Mouse (Mus musculus): ENCODE measurements around the gene Dnajb14.

Gene Dnajb14

GRCm38 (mm10) chr3:137860394-137861170, 6.9 kb upstream of the Dnajb14 start:
- in situ Hi-C loops (cut with MboI; ENCODE audit: low pct_unique_long_range_greater_than_20kb in 1 of 2, low sequenced_read_pairs in 2 of 2, unreplicated experiment in 1 of 2), result loop anchor here in 1 of 2 experiments (5.0 kb wide), 1 partner anchor 78 kb away; no protein-coding TSS in a partner anchor

- in situ Hi-C loops (cut with MboI; ENCODE audit: low pct_unique_long_range_greater_than_20kb in 1 of 2, low sequenced_read_pairs in 2 of 2, unreplicated experiment in 1 of 2), result loop anchor here in 1 of 2 experiments (5.0 kb wide), 1 partner anchor 79 kb away; no protein-coding TSS in a partner anchor
These were observed 6.0 kb upstream of the Dnajb14 start for GRCm38 (mm10) chr3:137861436-137861835.

DNA sequence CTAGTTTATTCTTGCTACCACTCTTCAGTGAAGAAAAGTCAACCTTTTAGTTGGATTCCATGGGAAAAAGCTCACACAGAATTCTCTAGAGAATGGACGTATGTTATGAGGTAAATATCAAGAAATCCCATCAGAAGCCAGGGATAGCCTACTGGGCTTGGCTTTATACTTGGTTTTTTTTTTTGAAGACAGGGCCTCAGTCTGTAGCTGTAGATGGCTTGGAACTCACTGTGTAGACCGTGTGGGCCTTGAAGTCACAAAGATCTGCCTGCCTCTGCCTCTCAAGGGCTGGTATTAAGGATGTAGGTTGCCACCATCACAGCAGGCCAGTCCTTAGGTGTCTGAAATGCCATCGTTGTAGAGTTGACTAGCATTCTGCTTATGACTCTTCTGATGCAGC, 4.9 kb upstream of the Dnajb14 start:
- in situ Hi-C loops (cut with MboI; ENCODE audit: low pct_unique_long_range_greater_than_20kb in 1 of 2, low sequenced_read_pairs in 2 of 2, unreplicated experiment in 1 of 2), result loop anchor here in 1 of 2 experiments (5.0 kb wide), 1 partner anchor 80 kb away; no protein-coding TSS in a partner anchor

DNA sequence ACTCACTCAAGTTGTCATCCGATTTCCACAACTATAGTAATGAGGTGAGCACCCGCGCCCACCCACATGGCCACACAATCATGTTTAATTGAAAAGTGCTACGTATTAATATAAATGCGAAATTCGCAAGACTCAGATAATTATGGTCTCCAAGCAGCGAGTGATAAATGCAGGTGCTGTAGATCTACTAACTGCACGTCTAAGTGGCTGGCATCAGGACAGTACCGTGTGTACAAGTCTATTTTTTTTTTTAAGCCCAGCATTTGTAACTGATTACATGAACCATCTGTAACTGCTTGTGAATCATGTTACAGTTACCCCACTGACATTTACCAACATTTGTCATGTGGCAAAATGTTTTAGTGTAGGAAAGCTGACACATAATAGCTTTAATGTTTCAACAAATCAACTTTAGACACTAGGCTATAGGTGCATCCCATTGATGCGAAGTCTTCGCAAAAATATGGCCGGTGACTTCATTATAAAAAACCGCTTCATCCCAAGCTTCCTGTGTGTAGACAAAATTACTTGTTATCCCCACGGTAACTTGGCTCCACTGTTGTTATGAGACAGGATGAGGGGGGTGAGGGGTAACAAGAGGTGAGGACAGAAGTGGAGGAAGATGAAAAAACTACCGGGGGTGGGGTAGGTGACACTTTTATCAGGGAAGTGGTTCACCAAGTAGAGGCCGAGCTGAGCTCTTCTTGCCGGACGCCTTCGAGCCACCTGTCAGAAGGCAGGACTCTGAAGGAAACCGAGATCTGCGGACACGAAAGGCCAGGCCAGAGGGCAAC, 3.9 kb upstream of the Dnajb14 start:
- in situ Hi-C loops (cut with MboI; ENCODE audit: low pct_unique_long_range_greater_than_20kb in 1 of 2, low sequenced_read_pairs in 2 of 2, unreplicated experiment in 1 of 2), result loop anchor here in 1 of 2 experiments (5.0 kb wide), 1 partner anchor 81 kb away; no protein-coding TSS in a partner anchor

- in situ Hi-C loops (cut with MboI; ENCODE audit: low pct_unique_long_range_greater_than_20kb in 1 of 2, low sequenced_read_pairs in 2 of 2, unreplicated experiment in 1 of 2), result loop anchor here in 1 of 2 experiments (5.0 kb wide), 1 partner anchor 82 kb away; no protein-coding TSS in a partner anchor
These were observed 3.1 kb upstream of the Dnajb14 start, which contains the start of gene H2afz for GRCm38 (mm10) chr3:137864124-137864987. H2afz (plus strand) TSS chr3:137864487.

DNA sequence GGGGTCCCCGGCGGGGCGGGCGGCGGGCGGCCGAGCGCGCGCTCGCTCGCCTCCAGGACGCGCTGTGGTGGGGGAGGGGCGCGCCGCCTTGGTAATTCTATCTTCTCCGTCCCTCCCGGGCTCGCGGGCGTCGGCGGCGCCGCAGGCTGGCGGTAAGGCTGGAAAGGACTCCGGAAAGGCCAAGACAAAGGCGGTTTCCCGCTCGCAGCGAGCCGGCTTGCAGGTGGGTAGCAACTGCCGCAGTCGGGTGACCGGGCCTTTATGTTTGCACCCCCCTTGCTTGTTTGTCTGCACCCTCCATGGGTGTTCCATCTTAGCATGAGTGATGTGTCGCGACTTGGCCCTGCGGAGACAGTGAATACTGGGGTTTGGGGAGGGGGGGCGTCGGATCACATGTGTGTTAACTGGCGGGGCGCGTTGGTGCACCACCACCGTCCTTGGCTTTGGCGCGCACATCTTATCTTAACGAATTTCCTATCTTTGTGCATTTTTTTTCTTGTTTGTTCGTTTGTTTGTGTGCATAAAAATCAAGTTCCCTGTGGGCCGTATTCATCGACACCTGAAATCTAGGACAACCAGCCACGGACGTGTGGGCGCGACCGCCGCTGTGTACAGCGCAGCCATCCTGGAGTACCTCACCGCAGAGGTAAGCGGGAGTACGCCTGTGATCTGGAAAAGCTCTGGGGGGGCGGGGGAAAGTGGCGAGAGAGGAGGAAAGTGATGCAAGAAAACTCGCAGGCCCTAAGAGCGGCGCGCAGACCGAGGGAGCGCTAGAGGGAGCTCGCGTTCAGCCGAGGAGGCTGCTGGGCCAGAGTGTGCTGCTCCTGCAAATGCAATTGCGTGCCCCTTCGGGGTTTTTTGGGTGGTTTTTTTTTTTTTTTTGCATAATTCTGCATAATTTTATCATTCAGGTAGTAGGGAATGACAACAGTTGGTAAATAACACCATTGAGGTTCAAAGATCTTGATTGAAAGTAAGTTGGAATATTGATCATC, 2.2 kb upstream of the Dnajb14 start:
- in situ Hi-C loops (cut with MboI; ENCODE audit: low pct_unique_long_range_greater_than_20kb in 1 of 2, low sequenced_read_pairs in 2 of 2, unreplicated experiment in 1 of 2), result loop anchor here in 1 of 2 experiments (5.0 kb wide), 1 partner anchor 83 kb away; no protein-coding TSS in a partner anchor

GRCm38 (mm10) chr3:137867133-137867436, 390 bp upstream of the Dnajb14 start:
- in situ Hi-C loops (cut with MboI; ENCODE audit: low pct_unique_long_range_greater_than_20kb in 1 of 2, low sequenced_read_pairs in 2 of 2, unreplicated experiment in 1 of 2), result no loop called here

DNA sequence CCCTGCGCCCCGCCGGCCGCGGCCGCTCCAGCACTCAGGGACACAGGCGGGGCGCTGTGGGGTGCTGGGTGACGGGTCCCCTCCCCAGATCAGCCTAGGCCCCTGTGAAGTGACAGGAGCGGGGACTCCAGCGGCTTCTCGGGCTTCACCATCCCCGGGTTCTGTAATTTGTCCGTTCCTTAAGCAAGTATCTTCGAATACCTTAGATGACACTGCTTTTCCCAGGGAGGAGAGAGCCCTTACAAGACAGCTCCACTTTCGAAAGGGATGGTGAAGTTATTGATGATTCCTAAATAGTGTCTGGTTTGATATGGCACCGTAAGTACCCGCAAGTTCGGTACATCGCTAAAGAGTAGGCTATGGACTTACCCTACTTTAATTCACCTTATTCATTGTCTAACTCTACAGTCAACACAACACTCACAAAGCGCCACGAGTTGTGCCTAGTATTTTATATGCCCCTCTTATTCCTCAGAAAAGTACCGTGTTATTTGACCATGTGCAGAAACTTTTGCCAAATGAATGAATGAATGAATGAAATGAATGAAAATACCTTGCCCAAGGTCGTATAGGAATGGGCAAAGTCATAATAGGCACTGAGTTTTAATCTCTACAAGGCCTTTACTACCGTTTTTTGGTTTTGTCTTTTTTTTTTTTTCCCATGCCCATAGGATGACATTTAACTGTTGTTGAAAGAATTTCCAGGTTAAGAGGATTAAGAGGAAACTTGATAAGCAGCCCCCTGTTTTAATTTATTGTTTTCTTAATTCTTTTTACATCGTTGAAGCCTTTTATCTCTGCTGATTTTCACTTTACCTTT, 829 bp downstream of the Dnajb14 start:
- in situ Hi-C loops (cut with MboI; ENCODE audit: low pct_unique_long_range_greater_than_20kb in 1 of 2, low sequenced_read_pairs in 2 of 2, unreplicated experiment in 1 of 2), result no loop called here

GRCm38 (mm10) chr3:137869395-137869794, 1.9 kb downstream of the Dnajb14 start:
- in situ Hi-C loops (cut with MboI; ENCODE audit: low pct_unique_long_range_greater_than_20kb in 1 of 2, low sequenced_read_pairs in 2 of 2, unreplicated experiment in 1 of 2), result no loop called here

DNA sequence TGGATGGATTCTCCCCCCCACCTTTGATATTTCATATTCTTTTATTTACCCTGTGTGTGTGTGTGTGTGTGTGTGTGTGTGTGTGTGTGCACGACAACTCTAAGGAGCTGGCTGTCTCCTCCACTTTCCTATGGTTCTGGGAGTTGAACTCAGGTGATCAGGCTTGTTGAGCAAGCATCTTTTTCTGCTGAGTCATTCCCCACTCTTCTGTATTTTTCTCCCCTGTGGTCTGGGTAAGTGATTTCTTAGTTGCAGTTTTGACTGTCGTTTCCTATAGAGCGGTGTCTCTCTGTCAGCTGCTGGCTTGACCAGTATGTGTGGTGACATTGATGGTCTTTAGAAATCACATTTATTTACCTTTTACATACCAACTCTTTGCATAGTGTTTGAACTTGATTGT, 11.8 kb downstream of the Dnajb14 start:
- in situ Hi-C loops (cut with MboI; ENCODE audit: low pct_unique_long_range_greater_than_20kb in 1 of 2, low sequenced_read_pairs in 2 of 2, unreplicated experiment in 1 of 2), result no loop called here

DNA sequence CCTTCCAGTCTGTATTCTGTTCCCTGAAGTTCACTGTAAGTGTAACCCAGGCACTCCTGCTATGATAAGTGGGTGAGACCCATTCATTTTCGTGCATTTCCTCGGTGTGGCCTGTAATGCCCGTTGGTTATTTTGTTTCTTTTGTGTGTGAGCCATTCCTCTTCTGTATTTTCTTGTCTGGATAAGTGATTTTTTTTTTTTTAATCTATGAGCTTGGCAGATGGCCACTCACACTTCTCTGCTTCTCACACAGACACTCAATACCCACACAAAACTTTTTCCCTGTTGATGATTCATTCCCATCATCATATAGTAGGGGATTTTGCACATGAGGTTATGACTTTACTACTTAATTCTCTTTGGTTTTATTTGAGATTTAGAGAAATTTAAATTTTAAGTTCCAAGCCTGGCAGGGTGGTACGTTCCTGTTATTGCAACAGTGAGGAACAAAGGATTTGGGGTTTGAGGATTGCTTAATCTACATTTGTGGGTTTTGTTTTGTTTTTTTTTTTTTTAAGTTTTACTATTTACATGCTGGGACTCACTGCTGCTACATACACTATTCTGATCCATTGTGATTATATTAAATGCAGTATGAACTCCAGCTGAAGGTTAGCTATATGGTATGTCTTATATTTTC, 12.8 kb downstream of the Dnajb14 start:
- in situ Hi-C loops (cut with MboI; ENCODE audit: low pct_unique_long_range_greater_than_20kb in 1 of 2, low sequenced_read_pairs in 2 of 2, unreplicated experiment in 1 of 2), result no loop called here

- in situ Hi-C loops (cut with MboI; ENCODE audit: low pct_unique_long_range_greater_than_20kb in 1 of 2, low sequenced_read_pairs in 2 of 2, unreplicated experiment in 1 of 2), result no loop called here
These were observed 13.6 kb downstream of the Dnajb14 start for GRCm38 (mm10) chr3:137881093-137881492.

GRCm38 (mm10) chr3:137887961-137888360, 20.5 kb downstream of the Dnajb14 start:
- in situ Hi-C loops (cut with MboI; ENCODE audit: low pct_unique_long_range_greater_than_20kb in 1 of 2, low sequenced_read_pairs in 2 of 2, unreplicated experiment in 1 of 2), result no loop called here

- in situ Hi-C loops (cut with MboI; ENCODE audit: low pct_unique_long_range_greater_than_20kb in 1 of 2, low sequenced_read_pairs in 2 of 2, unreplicated experiment in 1 of 2), result no loop called here
These were observed 23.6 kb downstream of the Dnajb14 start for GRCm38 (mm10) chr3:137891089-137891488.

DNA sequence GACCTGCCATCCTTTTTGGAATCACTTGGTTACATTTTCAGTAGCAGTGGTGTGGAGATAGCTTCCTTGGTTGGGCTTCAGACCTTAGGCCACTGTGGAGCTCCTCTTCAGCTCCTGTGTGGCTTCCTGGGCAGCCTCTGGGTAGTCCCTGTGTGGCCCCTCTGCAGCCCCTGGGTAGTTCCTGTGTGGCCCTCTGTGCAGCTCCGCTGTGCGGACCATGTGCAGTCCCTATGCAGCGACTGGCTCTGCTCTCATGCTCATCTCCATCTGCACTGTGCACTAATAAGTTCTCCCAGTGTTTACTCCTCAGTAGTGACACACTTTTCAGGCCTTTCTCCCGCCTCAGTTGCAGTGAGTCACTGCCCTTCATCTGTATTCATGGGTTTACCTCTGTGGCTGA, 24.6 kb downstream of the Dnajb14 start:
- in situ Hi-C loops (cut with MboI; ENCODE audit: low pct_unique_long_range_greater_than_20kb in 1 of 2, low sequenced_read_pairs in 2 of 2, unreplicated experiment in 1 of 2), result no loop called here

DNA sequence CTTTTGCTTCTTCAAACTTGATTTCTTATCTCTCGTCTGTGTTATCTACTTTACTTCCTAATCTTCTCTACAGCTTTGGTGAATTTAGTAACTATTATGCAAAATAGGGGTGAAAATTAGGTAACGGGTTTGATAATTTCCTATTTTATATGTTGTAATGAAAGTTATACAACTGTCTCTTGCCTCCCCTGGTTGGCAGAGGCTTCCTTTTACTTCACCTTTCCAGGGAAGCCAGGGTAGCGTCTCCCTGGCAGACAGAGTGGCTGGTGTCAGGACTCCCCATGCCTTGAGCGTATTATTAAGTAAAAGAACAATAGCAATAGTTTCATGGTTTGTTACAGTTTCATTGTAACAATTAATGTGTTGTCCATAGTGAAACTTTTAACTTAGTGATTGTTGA, 26.3 kb downstream of the Dnajb14 start:
- in situ Hi-C loops (cut with MboI; ENCODE audit: low pct_unique_long_range_greater_than_20kb in 1 of 2, low sequenced_read_pairs in 2 of 2, unreplicated experiment in 1 of 2), result no loop called here
